Mouse (Mus musculus) myocyte (in vitro differentiated cells): Measurements from ENCODE around the gene AW551984. TPM values are rescaled to one million over a fixed set of nuclear protein-coding genes. Genes with fewer than 3 reads are reported as not detected.

Experiments
- H3K27me3 ChIP-seq: one replicate; pipeline ENCODE4 v1.6.1; 2011; ENCODE audit not compliant: control insufficient read depth, insufficient read depth, insufficient read length
- H3K36me3 ChIP-seq: one replicate; pipeline ENCODE4 v1.6.1; 2011; ENCODE audit not compliant: control insufficient read depth, insufficient read depth
- H3K4me2 ChIP-seq: one replicate; pipeline ENCODE4 v1.6.1; 2011; ENCODE audit warnings: low read depth, control low read depth
- H3K4me3 ChIP-seq: one replicate; pipeline ENCODE4 v1.5.1; 2011; ENCODE audit warnings: mild to moderate bottlenecking, control low read depth, moderate library complexity
- H3K79me2 ChIP-seq: one replicate; pipeline ENCODE4 v1.6.1; 2011; ENCODE audit not compliant: control insufficient read depth, insufficient read depth
- H3ac ChIP-seq: one replicate; pipeline ENCODE4 v1.6.1; 2011; ENCODE audit not compliant: control insufficient read depth, insufficient read length
- CEBPB ChIP-seq: IDR thresholded peaks from 2 replicates; pipeline ENCODE4 v1.6.1; 2011; ENCODE audit warnings: mild to moderate bottlenecking, moderate library complexity; ENCODE audit not compliant: poor library complexity, insufficient read depth, severe bottlenecking
- E2F4 ChIP-seq: IDR thresholded peaks from one replicate; pipeline ENCODE4 v1.6.1; 2011; ENCODE audit warnings: mild to moderate bottlenecking, control low read depth, moderate library complexity; ENCODE audit not compliant: insufficient read depth
- MAX ChIP-seq: IDR thresholded peaks from one replicate; pipeline ENCODE4 v1.6.1; 2011; ENCODE audit warnings: low read depth, mild to moderate bottlenecking, control low read depth
- MYOD1 ChIP-seq, 3 experiments: IDR thresholded peaks; one replicate each; pipeline ENCODE4 v1.6.1; 2011; ENCODE audit warnings: control low read depth in 2 of 3, low read depth in 2 of 3, mild to moderate bottlenecking in 2 of 3, moderate library complexity in 1 of 3; ENCODE audit not compliant: insufficient read length in 2 of 3, control insufficient read depth in 1 of 3
- MYOG ChIP-seq, 3 experiments: IDR thresholded peaks; one replicate each; pipeline ENCODE4 v1.6.1; 2011; ENCODE audit warnings: control low read depth in 2 of 3, low read depth in 2 of 3, mild to moderate bottlenecking in 2 of 3; ENCODE audit not compliant: insufficient read length in 2 of 3, control insufficient read depth in 1 of 3, insufficient read depth in 1 of 3
- POLR2A ChIP-seq: IDR thresholded peaks from one replicate; pipeline ENCODE4 v1.6.1; 2011; ENCODE audit warnings: low read depth, mild to moderate bottlenecking, control low read depth, moderate library complexity; ENCODE audit not compliant: insufficient read length
- POLR2AphosphoS2 ChIP-seq: IDR thresholded peaks from one replicate; pipeline ENCODE4 v1.6.1; 2011; ENCODE audit warnings: low read depth, control low read depth; ENCODE audit not compliant: insufficient read length
- REST ChIP-seq: IDR thresholded peaks from one replicate; pipeline ENCODE4 v1.6.1; 2011; ENCODE audit warnings: mild to moderate bottlenecking, control low read depth, moderate library complexity; ENCODE audit not compliant: insufficient read depth, insufficient read length
- SRF ChIP-seq: IDR thresholded peaks from one replicate; pipeline ENCODE4 v1.6.1; 2011; ENCODE audit warnings: low read depth; ENCODE audit not compliant: control insufficient read depth, insufficient read length
- TCF12 ChIP-seq: IDR thresholded peaks from one replicate; pipeline ENCODE4 v1.6.1; 2011; ENCODE audit warnings: mild to moderate bottlenecking, control low read depth; ENCODE audit not compliant: poor library complexity, insufficient read depth, severe bottlenecking
- TCF3 ChIP-seq: IDR thresholded peaks from one replicate; pipeline ENCODE4 v1.6.1; 2011; ENCODE audit warnings: low read depth, control low read depth; ENCODE audit not compliant: insufficient read length
- USF1 ChIP-seq: IDR thresholded peaks from one replicate; pipeline ENCODE4 v1.6.1; 2011; ENCODE audit warnings: low read depth, mild to moderate bottlenecking, control low read depth, moderate library complexity
- polyA plus RNA-seq: library from polyadenylated mRNA; unstranded; fragments of >200 nt; fragmentation: generic; extraction: Trizol; gene quantifications from one replicate; pipeline ENCODE4 v1.2.1, GENCODE M21; 2012; ENCODE audit warnings: missing spikeins

The AW551984 gene
- polyA plus RNA-seq, 1 experiment, result 0.01 TPM

DNA sequence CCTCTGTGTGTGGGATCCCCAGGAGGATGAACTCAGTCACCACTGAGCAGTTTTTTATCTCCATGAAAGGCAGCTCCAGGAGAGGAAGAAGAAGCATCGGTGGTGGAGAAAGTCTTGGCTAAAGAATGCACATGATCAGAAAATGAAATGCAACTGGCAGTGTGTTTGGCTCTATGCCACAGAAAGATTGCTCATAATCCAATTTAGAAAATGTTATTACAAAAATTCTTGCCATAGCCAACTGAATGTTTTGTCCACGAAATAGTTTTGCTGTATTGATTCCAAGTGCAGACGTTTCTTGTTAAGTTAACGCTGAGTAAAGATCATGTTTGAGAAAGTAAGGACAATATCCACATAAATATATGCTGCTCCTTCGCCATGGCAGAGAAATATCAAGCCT is 53.4 kb downstream of the AW551984 start:
- Histone ChIP-seq H3ac (no peak overlapping the region), H3K79me2 (no peaks in the 10 kb centered on the region), H3K4me2 (no peak overlapping the region), H3K36me3 (no peaks in the 10 kb centered on the region), H3K4me3 (no peak overlapping the region), H3K27me3 (no peaks in the 10 kb centered on the region)
- no peak for TF ChIP-seq SRF
- TF ChIP-seq TCF12, result no peak
- no peak for TF ChIP-seq REST
- no peak for TF ChIP-seq CEBPB
- TF ChIP-seq MYOG (IDR thresholded peaks at IDR 0.05; ENCODE audit: control insufficient read depth in 1 of 3, insufficient read depth in 1 of 3, insufficient read length in 2 of 3, low read depth in 2 of 3), result no peak
- no peak for TF ChIP-seq POLR2A
- no peak for TF ChIP-seq USF1
- TF ChIP-seq E2F4, result no peak
- no peak for TF ChIP-seq POLR2AphosphoS2
- TF ChIP-seq MAX, result no peak
- TF ChIP-seq TCF3, result no peak
- TF ChIP-seq MYOD1 (IDR thresholded peaks at IDR 0.05; ENCODE audit: control insufficient read depth in 1 of 3, insufficient read length in 2 of 3, low read depth in 2 of 3), result no peak

Other genes with a start within 250 kb of the AW551984 start
- gene Olfr951, start 217.0 kb downstream of the AW551984 start, polyA plus RNA-seq, result not detected
- not detected for gene Olfr952, start 177.3 kb downstream of the AW551984 start, polyA plus RNA-seq
- gene Olfr954, start 147.7 kb downstream of the AW551984 start, polyA plus RNA-seq, result not detected
- not detected for gene Olfr955, start 132.5 kb downstream of the AW551984 start, polyA plus RNA-seq
- not detected for gene Olfr44, start 110.4 kb downstream of the AW551984 start, polyA plus RNA-seq
- gene Olfr957, start 88.6 kb downstream of the AW551984 start, polyA plus RNA-seq, result not detected
- not detected for gene Olfr958, start 50.3 kb downstream of the AW551984 start, polyA plus RNA-seq
- gene Olfr959, start 28.8 kb downstream of the AW551984 start, polyA plus RNA-seq, result not detected
- gene Olfr148, start 6.3 kb upstream of the AW551984 start, polyA plus RNA-seq, result not detected
- not detected for gene Olfr960, start 17.0 kb upstream of the AW551984 start, polyA plus RNA-seq
- not detected for gene Olfr961, start 40.7 kb upstream of the AW551984 start, polyA plus RNA-seq
- gene Olfr963, start 62.8 kb upstream of the AW551984 start, polyA plus RNA-seq, result not detected
- 0.02 TPM for gene Olfr149, start 102.7 kb upstream of the AW551984 start, polyA plus RNA-seq
- not detected for gene Olfr965, start 107.0 kb upstream of the AW551984 start, polyA plus RNA-seq
- not detected for gene Olfr150, start 126.6 kb upstream of the AW551984 start, polyA plus RNA-seq
- not detected for gene Olfr967, start 141.8 kb upstream of the AW551984 start, polyA plus RNA-seq
- gene Olfr968, start 178.8 kb upstream of the AW551984 start, polyA plus RNA-seq, result not detected
- gene Olfr969, start 186.5 kb upstream of the AW551984 start, polyA plus RNA-seq, result not detected
- gene Olfr970, start 204.5 kb upstream of the AW551984 start, polyA plus RNA-seq, result not detected
- not detected for gene Olfr971, start 232.5 kb upstream of the AW551984 start, polyA plus RNA-seq